Mouse (Mus musculus): ENCODE measurements at regions not wholly inside any gene's neighbourhood (a gene's known extent, or its start where the extent isn't known, plus 50 kb on each side); places are given as distances from the start of the nearest gene placed in this dataset.

DNA sequence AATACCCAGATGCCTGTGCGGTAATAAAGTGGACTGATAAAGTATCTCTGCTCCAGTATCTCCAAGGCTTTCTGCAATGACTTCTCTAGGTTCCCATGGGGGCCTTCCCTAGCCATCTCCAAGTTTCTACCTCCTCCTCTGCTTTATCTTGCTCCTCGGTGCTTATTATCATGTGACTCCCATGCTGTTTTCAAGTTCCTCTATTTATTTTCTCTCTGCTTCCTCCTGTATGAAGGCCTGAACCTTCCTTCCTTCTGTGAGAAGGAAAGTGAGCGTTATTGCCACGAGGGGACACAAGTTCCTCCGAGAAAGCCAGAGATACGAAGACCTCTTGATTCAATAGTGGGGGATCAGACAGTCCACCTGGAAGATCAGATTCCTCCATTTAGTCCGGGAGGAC lies 77.4 kb upstream of the Pkdcc start:
- H3K27ac ChIP-seq, result no peak overlapping the region
- WGBS, result 86% methylated on average over 7 of the region's 7 CpGs
- H3K4me2 ChIP-seq, result no peak overlapping the region
- no peak for ATAC-seq (ENCODE audit: insufficient number of reproducible peaks, insufficient read depth, low FRiP score, low TSS enrichment, low read depth)
- H3K4me3 ChIP-seq (replicated peaks), result no peak overlapping the region
- peaks cover 41% of the 10 kb centered on the region for H3K4me1 ChIP-seq (replicated peaks)
- no peaks in the 10 kb centered on the region for H3K9me3 ChIP-seq
- H3K27me3 ChIP-seq, result peaks cover 70% of the 10 kb centered on the region
- H3K36me3 ChIP-seq, result no peaks in the 10 kb centered on the region
- no peak overlapping the region for H3K9ac ChIP-seq (replicated peaks)

DNA sequence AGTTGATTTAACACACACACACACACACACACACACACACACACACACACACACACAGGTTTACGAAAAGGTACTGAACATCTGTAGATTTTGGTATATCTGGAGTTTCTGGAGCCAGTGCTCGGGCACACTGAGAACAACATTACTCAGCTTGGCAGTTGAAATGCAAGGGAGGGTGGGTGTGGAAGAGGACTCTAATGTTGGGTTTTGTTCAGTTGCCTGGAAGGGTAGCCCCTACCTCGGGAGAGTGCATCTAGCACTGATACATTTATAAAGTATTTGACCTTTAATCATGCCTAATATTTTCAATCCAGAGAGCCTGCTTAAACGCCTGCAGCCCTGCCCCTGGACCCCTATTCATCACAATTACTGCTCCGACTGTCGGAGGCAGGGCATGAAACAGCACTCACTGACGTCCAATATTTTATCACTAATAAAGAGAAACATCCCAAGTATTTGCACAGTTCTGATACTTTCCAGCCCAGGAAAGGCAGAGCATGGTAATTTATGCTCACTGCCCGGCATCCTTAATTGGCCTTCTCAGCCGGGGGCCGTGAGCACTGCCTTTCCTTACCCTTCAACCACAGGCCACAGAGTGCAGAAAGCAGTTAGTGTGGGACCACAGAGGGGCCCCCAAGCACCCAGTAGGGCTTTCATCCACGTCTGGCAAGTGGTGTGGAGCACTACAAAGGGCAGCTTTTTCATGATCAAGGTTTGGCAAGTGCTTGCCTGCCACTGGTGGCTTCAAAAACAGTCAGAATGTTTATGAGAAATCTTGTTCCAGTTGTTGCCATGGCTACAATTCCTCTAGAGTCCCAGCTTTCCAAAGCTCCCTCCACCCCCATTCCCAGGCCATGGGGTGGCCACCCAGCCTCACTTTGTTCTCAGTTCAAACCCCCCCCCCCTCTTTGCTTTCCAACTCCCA lies 76.3 kb upstream of the Pkdcc start:
- Histone ChIP-seq H3K36me3 (no peaks in the 10 kb centered on the region), H3K27ac (peak overlapping the region; percentile 59), H3K9me3 (no peaks in the 10 kb centered on the region), H3K27me3 (peaks cover 61% of the 10 kb centered on the region), H3K4me3 (replicated peaks) (no peak overlapping the region), H3K9ac (replicated peaks) (no peak overlapping the region), H3K4me1 (replicated peaks) (peaks cover 35% of the 10 kb centered on the region), H3K4me2 (no peak overlapping the region)
- 9% methylated on average over 11 of the region's 11 CpGs for WGBS
- ATAC-seq (ENCODE audit: insufficient number of reproducible peaks, insufficient read depth, low FRiP score, low TSS enrichment, low read depth), result peak; percentile 56; the same call in 1 of the 2 replicates

DNA sequence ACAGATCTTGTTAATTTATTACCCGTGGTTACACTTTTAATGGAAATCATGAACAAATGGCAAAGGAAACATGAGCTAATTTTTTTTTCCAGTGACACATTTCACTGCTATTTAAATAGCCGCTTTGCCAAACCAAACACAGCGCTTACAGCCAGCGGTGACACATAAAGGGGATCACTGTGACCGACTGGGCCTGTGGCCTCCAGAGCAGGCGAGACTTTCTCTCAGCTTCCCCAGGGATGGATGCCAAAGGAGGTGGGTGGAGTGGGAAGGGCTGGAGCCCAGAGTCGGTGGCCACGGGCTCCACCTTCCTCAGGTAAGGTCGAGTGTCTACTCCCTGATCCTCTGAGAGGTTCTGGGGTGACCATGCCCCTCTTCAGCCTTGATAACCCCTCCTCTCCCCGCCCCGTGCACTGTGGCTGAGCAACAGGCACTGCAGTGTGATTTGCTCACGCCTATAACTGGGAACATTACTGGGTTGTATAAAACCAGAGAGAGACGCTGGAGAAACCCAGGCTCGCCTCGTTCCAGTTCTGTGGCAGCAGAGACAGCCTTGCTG lies 66.6 kb upstream of the Pkdcc start:
- H3K9me3 ChIP-seq, result no peaks in the 10 kb centered on the region
- no peak overlapping the region for H3K9ac ChIP-seq (replicated peaks)
- peak; percentile 64 for ATAC-seq (ENCODE audit: insufficient number of reproducible peaks, insufficient read depth, low FRiP score, low TSS enrichment, low read depth)
- peak overlapping the region; percentile 87 for H3K27ac ChIP-seq
- no peaks in the 10 kb centered on the region for H3K36me3 ChIP-seq
- H3K27me3 ChIP-seq, result peaks cover 51% of the 10 kb centered on the region
- WGBS, result 49% methylated on average over 15 of the region's 15 CpGs
- H3K4me2 ChIP-seq, result no peak overlapping the region
- H3K4me1 ChIP-seq (replicated peaks), result peaks cover 15% of the 10 kb centered on the region
- no peak overlapping the region for H3K4me3 ChIP-seq (replicated peaks)

DNA sequence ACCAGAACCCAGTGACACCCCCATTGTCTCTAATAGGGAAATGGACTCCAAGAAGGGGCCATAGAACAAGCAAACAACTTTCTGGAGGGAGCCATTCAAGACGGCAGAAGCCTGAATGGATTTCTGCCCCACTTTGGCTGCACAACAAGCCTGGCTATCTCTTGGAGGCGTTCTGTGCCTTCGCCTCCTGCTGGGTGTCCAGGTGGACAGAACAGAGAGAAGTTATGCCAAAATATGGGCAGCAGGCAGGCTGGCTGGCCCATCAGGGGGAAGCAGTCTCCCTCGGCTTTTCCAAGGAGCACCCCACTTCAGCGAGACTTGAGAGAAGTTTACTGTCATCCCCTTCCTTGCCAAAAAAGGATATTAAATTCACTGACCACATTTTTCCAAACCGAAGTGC lies 65.8 kb upstream of the Pkdcc start:
- WGBS, result 77% methylated on average over 6 of the region's 6 CpGs
- H3K4me2 ChIP-seq, result no peak overlapping the region
- H3K27me3 ChIP-seq, result peaks cover 51% of the 10 kb centered on the region
- no peaks in the 10 kb centered on the region for H3K36me3 ChIP-seq
- H3K4me1 ChIP-seq (replicated peaks), result peaks cover 15% of the 10 kb centered on the region
- no peak overlapping the region for H3K4me3 ChIP-seq (replicated peaks)
- H3K9ac ChIP-seq (replicated peaks), result no peak overlapping the region
- no peak for ATAC-seq (ENCODE audit: insufficient number of reproducible peaks, insufficient read depth, low FRiP score, low TSS enrichment, low read depth)
- peak overlapping the region; percentile 87 for H3K27ac ChIP-seq
- H3K9me3 ChIP-seq, result no peaks in the 10 kb centered on the region

DNA sequence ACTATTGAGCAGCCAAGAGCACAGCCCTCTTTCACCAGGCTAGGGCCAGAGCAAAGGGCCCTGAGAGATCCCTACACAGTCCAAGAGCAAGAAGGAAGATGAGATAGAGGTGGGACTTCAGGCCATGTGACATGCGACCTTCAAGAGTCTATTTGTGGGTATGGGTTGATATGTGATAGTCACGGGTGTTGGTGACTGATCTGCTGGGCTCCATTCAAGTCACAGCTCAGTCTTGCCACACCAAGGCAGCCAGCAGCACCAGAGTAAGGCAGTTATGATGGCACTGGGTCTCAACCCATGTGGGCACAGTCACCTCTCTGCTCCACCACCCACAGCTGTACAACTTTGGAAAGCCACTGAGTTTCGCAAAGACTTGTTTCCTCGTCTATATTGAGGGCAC lies 60.0 kb upstream of the Pkdcc start:
- Histone ChIP-seq H3K4me2 (no peak overlapping the region), H3K36me3 (no peaks in the 10 kb centered on the region), H3K4me1 (replicated peaks) (peaks cover 9% of the 10 kb centered on the region; the same call in 1 of the 2 replicates), H3K27ac (no peak overlapping the region), H3K27me3 (peaks cover 76% of the 10 kb centered on the region), H3K9me3 (no peaks in the 10 kb centered on the region), H3K9ac (replicated peaks) (no peak overlapping the region), H3K4me3 (replicated peaks) (no peak overlapping the region)
- ATAC-seq (ENCODE audit: insufficient number of reproducible peaks, insufficient read depth, low FRiP score, low TSS enrichment, low read depth), result no peak
- whole genome bisulfite sequencing, result 92% methylated on average over 4 of the region's 4 CpGs

DNA sequence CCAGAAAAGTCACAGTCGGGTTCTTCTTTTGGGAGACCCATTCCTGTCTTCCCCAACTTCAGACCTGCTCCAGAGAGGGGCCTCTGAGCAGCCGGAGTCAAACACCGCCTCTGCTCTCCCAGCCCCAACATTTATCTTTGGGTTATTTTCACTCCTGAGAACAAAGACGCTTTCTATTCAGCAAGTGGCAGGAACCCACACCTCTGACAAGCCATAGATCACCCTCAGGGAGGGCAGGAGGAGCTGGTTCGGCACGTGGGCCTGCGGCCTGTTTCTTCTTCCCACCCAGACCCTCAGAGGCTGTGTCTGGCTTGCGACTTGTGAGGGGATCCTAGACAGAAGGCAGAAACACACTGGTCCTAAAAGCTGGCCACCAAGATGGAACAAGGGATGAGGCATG lies 58.4 kb upstream of the Pkdcc start:
- Histone ChIP-seq H3K9ac (replicated peaks) (no peak overlapping the region), H3K4me3 (replicated peaks) (no peak overlapping the region), H3K4me1 (replicated peaks) (peaks cover 9% of the 10 kb centered on the region; the same call in 1 of the 2 replicates), H3K4me2 (no peak overlapping the region), H3K27ac (peak overlapping the region; percentile 64), H3K9me3 (no peaks in the 10 kb centered on the region), H3K36me3 (no peaks in the 10 kb centered on the region), H3K27me3 (peaks cover 79% of the 10 kb centered on the region)
- ATAC-seq (ENCODE audit: insufficient number of reproducible peaks, insufficient read depth, low FRiP score, low TSS enrichment, low read depth), result peak; percentile 56; the same call in 1 of the 2 replicates
- 18% methylated on average over 8 of the region's 8 CpGs for WGBS

DNA sequence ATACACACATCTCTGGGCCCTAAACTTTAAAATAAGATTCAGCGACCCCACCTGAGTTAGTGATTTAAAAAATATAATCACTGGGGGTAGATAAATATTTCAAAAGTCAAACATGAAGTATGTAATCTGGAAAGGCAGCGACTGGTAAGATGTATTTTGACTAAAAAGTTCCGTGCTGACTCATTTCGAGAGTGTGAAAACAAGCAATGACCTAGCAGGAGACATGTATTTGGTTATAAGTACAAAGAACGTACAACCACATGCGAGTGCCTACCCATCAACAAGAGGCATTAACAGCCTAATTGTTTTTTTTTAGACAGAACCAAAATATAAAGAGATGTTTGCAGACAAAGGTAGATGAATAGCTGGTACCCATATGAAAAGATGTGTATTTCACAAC lies 57.0 kb upstream of the Pkdcc start:
- no peak overlapping the region for H3K27ac ChIP-seq
- H3K27me3 ChIP-seq, result peaks cover 81% of the 10 kb centered on the region
- 87% methylated on average over 6 of the region's 6 CpGs for WGBS
- no peaks in the 10 kb centered on the region for H3K36me3 ChIP-seq
- no peak overlapping the region for H3K9ac ChIP-seq (replicated peaks)
- peaks cover 9% of the 10 kb centered on the region; the same call in 1 of the 2 replicates for H3K4me1 ChIP-seq (replicated peaks)
- no peaks in the 10 kb centered on the region for H3K9me3 ChIP-seq
- H3K4me2 ChIP-seq, result no peak overlapping the region
- ATAC-seq (ENCODE audit: insufficient number of reproducible peaks, insufficient read depth, low FRiP score, low TSS enrichment, low read depth), result no peak
- no peak overlapping the region for H3K4me3 ChIP-seq (replicated peaks)

DNA sequence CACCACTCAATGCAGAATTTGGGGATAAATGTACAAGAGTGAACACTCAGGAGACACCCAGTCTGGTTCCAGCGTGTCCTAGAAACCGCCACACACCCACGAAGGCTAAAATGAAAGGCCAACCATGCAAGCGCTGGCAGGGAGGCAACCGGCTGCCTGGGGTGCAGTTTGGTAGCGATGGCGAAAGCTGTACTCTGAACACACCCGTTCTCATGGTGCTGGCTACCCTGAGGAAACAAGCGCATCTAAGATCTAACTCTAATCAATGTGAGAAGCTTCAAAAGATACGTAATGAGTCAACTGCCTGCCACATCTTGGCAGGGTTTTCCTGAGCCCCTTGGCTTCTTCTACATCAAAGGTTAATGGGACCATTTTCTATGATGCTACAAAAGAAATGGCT lies 56.4 kb upstream of the Pkdcc start:
- H3K4me1 ChIP-seq (replicated peaks), result peaks cover 9% of the 10 kb centered on the region; the same call in 1 of the 2 replicates
- no peak overlapping the region for H3K4me2 ChIP-seq
- H3K9me3 ChIP-seq, result no peaks in the 10 kb centered on the region
- H3K36me3 ChIP-seq, result no peaks in the 10 kb centered on the region
- peaks cover 87% of the 10 kb centered on the region for H3K27me3 ChIP-seq
- no peak overlapping the region for H3K9ac ChIP-seq (replicated peaks)
- no peak overlapping the region for H3K4me3 ChIP-seq (replicated peaks)
- WGBS, result 87% methylated on average over 10 of the region's 10 CpGs
- H3K27ac ChIP-seq, result no peak overlapping the region
- no peak for ATAC-seq (ENCODE audit: insufficient number of reproducible peaks, insufficient read depth, low FRiP score, low TSS enrichment, low read depth)

DNA sequence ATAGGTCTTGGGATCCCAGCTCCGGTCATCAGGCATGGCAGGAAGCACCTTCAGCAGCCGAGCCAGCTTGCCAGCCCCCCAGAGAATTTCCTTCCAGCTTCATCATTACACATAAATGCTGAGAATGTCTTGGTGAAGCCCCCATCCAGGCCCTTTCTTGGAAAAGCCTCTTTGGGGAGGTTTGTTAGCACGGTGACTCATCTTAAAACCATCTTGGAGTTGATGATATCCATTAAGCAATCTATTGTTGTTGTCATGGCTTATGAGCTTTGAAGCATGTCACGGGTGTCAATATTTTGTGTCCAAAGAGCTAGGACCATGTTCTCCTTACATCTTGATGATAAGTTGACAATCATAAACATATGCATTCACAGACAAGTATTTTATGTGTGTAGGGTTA lies 55.5 kb upstream of the Pkdcc start:
- H3K27me3 ChIP-seq, result peaks cover 97% of the 10 kb centered on the region
- H3K4me1 ChIP-seq (replicated peaks), result peaks cover 9% of the 10 kb centered on the region; the same call in 1 of the 2 replicates
- H3K36me3 ChIP-seq, result no peaks in the 10 kb centered on the region
- H3K9me3 ChIP-seq, result no peaks in the 10 kb centered on the region
- H3K4me2 ChIP-seq, result no peak overlapping the region
- ATAC-seq (ENCODE audit: insufficient number of reproducible peaks, insufficient read depth, low FRiP score, low TSS enrichment, low read depth), result no peak
- H3K9ac ChIP-seq (replicated peaks), result no peak overlapping the region
- WGBS, result 84% methylated on average over 4 of the region's 4 CpGs
- no peak overlapping the region for H3K4me3 ChIP-seq (replicated peaks)
- no peak overlapping the region for H3K27ac ChIP-seq

DNA sequence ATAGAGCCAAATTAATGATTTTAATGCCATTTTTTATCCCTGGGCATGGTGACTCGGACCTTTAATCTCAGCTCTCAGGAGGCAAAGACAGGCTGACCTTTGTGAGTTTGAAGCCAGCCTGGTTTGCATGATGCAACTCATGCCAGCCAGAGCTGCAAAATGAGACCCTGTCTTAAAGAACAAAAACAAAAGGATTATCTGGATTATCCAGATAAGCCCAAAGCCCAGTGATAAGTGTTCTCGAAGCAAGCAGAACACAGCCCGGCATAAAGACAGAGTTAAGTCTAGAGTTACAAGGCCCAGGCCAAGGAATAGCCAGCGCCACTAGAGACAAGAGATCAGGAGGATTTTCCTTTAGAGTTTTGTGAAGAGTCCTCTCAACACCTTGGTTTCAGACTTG lies 54.8 kb upstream of the Pkdcc start:
- Histone ChIP-seq H3K4me2 (no peak overlapping the region), H3K4me1 (replicated peaks) (peaks cover 11% of the 10 kb centered on the region; the same call in 1 of the 2 replicates), H3K9me3 (no peaks in the 10 kb centered on the region), H3K9ac (replicated peaks) (no peak overlapping the region), H3K4me3 (replicated peaks) (no peak overlapping the region), H3K36me3 (no peaks in the 10 kb centered on the region), H3K27me3 (peaks cover 96% of the 10 kb centered on the region), H3K27ac (no peak overlapping the region)
- ATAC-seq (ENCODE audit: insufficient number of reproducible peaks, insufficient read depth, low FRiP score, low TSS enrichment, low read depth), result no peak
- 49% methylated on average over 4 of the region's 4 CpGs for WGBS

DNA sequence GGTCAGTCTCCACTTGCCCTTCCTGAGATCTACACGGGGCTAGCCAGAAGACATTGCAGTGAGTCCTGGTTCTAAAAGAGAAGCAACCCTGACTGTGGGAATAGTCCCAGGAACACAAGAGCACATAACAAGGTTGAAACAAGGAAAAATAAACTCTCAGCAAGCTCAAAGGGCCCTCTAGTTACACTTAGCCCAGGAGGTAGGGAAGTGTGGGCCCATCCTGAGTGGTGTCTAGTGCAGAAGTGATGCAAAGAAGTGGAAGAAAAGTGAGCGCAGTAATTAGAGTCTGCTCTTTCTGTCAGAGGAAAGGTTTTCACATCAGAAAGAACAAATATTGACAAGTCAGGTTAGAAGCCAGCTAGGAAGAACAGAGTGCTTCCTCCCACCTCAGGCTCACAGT lies 53.4 kb upstream of the Pkdcc start:
- 76% methylated on average over 2 of the region's 2 CpGs for WGBS
- ATAC-seq (ENCODE audit: insufficient number of reproducible peaks, insufficient read depth, low FRiP score, low TSS enrichment, low read depth), result no peak
- no peaks in the 10 kb centered on the region for H3K36me3 ChIP-seq
- H3K27me3 ChIP-seq, result peaks cover 96% of the 10 kb centered on the region
- H3K9me3 ChIP-seq, result no peaks in the 10 kb centered on the region
- peaks cover 19% of the 10 kb centered on the region for H3K4me1 ChIP-seq (replicated peaks)
- H3K9ac ChIP-seq (replicated peaks), result no peak overlapping the region; the same call in 1 of the 2 replicates
- H3K4me2 ChIP-seq, result no peak overlapping the region
- H3K27ac ChIP-seq, result no peak overlapping the region
- H3K4me3 ChIP-seq (replicated peaks), result no peak overlapping the region
